Mouse (Mus musculus) megakaryocyte, adult 5-6 weeks (primary cell): ENCODE measurements at regions not wholly inside any gene's neighbourhood (a gene's known extent, or its start where the extent isn't known, plus 50 kb on each side); places are given as distances from the start of the nearest gene placed in this dataset.

ENCODE experiments used
- ATAC-seq: 2 replicates; pipeline ENCODE4 v1.8.0; 2016; ENCODE audit warnings: mild to moderate bottlenecking, inconsistent platforms; ENCODE audit not compliant: poor library complexity, severe bottlenecking

DNA sequence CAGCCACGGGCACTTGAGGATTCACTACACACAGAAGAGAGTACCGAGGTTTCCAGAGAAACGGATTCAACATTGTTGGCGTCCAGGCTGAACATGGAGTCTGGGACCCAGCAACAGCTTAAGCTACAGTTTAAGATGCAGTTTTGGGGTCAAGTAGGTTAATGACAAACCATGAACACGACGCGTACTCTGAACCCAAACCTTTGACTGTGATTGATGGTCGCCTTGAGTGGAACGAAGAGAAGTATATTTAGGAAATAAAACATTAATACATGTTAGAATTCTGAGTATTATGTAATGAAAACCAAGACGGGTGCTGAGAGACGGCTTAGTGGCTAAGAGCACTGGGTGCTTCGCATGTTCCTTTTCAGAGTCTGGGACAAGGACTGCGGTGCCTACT is 124.3 kb upstream of the Sash1 start:
- ATAC-seq, result no peak

GRCm38 (mm10) chr10:9005140-9005909 is 119.5 kb upstream of the Sash1 start:
- no peak for ATAC-seq

GRCm38 (mm10) chr10:9002261-9002660 is 116.4 kb upstream of the Sash1 start:
- ATAC-seq, result no peak

GRCm38 (mm10) chr10:8998758-8999398 is 113.0 kb upstream of the Sash1 start:
- ATAC-seq, result no peak

GRCm38 (mm10) chr10:8998356-8998755 is 112.5 kb upstream of the Sash1 start:
- no peak for ATAC-seq

DNA sequence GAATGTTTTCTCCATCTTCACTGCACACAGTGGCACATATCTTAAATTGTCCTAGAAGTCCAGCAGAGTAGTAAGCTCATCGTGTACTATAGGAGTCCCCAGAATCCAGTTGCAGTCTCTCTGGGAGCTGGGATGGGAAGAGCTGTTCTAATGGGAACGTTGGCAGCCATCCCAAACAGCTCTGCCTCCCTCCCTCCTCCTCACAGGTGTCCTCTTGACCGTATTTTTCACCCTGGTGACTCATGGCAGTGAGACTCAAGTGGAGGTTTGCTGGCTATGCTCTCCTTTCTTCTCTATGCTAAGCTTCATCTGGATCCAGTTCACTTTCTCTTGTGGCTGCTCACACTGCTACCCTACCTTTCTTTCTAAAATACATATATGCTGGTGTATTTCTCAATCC is 109.2 kb upstream of the Sash1 start:
- no peak for ATAC-seq

- ATAC-seq, result no peak
Measured at GRCm38 (mm10) chr10:8986339-8986738, 100.5 kb upstream of the Sash1 start.

DNA sequence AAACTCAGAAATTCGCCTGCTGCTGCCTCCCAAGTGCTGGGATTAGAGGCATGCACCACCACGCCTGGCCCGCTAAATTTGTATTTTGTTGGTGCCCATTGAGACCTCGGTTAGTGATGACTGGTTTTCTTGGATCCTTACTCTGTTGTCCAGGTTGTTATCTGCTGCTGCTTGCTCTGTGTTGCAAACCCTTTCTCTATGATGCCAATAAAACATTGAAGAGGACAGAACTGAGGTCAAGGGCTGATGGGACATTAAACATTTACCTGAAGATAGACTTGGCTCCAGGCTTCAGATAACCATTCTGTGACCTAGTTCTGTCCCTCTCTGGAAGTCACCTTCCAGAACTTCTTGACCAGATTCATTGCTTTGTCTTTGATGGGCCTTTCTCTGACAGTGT is 97.5 kb upstream of the Sash1 start:
- no peak for ATAC-seq

DNA sequence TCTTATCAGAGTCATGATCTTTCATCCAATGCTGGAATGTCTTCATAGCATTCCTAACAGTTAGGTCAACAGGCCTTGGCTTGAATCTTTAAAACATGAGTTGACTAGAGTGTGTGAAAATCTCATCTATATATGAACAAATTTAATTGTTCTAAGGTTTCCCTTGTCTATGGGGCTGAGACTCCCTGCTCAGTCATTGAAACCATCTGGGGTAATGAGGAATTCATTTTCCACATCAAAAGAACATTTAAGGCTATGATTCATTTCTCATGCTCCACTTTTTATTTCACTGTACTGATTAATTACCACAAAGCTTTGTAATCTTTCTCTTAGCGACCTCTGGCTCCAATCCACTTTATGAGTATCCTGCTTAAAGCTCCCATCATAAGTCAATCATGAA is 94.7 kb upstream of the Sash1 start:
- no peak for ATAC-seq

GRCm38 (mm10) chr10:8978595-8978994 is 92.7 kb upstream of the Sash1 start:
- no peak for ATAC-seq

GRCm38 (mm10) chr10:8973934-8974333 is 88.1 kb upstream of the Sash1 start:
- ATAC-seq, result peak; percentile 87

- ATAC-seq, result no peak
Measured at GRCm38 (mm10) chr10:8972789-8973551, 87.1 kb upstream of the Sash1 start.

DNA sequence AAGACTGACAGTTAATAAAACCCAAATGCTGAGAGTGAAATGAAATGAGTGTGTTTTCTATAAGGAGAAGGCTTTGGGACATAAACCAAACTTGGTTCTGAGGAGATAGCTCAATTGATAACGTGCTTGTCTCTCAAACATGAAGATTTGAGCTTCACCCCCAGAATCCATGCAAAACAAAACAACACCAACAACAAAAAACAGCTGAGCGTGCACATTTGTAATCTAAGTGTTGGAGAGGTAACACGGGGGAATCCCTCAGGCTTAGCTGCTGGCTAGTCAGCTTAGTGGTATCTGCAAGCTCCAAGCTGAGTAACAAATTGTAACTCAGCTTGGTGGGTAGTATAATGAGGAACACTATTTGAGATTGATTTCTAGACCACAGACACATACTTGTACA is 84.9 kb upstream of the Sash1 start:
- no peak for ATAC-seq

DNA sequence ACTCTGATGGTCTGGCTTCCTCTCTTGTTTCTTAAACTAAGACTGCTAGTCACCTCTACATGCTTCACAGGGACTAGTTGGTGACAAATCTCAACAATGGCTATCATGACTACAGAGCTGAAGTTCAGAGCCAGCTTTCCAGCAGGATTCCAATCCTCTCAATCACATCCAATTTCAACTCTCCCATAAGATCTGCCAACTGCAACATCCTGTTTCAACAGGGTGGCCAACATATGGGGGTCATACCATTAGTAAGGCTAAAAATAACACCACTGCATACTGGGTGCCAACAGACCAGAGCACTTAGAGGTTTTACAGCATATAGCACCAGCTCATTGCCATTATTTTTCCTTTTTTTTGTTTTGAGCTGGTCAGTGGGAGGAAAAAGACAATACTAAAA is 83.7 kb upstream of the Sash1 start:
- ATAC-seq, result no peak

DNA sequence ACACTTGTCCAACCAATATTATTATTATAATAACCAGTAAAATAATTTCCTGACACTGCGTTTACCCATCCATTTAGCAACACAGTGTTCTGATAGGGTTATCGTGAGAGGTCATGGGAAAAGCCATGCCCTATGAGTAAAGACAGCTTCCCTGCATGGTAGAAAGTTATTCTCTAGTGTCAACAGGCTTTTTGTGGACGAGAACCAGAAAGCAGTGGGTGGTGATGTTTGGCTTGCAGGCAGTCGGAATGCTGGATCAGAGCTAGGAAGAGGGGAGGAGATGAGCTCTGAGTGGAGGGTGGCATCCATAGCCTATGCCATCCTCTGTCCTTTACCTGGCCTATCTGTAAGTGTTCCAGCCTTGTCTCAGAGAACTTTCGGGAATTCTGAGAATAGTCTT is 83.1 kb upstream of the Sash1 start:
- no peak for ATAC-seq

GRCm38 (mm10) chr10:8968276-8968923 is 82.5 kb upstream of the Sash1 start:
- ATAC-seq, result no peak

DNA sequence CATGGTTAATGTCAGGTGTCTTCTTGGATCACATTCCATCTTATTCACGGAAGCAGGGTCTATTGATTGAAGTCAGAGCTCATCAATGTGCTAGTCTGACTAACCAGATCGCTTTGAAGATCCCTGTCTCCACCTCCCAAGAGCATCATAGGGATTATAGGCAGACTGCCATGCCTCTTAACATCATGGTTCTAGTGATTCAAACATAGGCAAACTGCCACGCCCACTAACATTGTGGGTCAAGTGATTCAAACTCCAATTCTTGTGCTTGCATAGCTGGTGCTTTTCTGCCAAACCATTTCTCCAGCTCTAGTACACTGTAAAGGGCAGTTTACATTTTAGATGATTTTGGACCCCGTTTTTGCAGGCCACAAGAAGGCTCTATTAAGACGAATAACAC is 77.1 kb upstream of the Sash1 start:
- ATAC-seq, result no peak

- no peak for ATAC-seq
Measured at GRCm38 (mm10) chr10:8960964-8961675, 75.2 kb upstream of the Sash1 start.

GRCm38 (mm10) chr10:8960275-8960960 is 74.5 kb upstream of the Sash1 start:
- ATAC-seq, result no peak

DNA sequence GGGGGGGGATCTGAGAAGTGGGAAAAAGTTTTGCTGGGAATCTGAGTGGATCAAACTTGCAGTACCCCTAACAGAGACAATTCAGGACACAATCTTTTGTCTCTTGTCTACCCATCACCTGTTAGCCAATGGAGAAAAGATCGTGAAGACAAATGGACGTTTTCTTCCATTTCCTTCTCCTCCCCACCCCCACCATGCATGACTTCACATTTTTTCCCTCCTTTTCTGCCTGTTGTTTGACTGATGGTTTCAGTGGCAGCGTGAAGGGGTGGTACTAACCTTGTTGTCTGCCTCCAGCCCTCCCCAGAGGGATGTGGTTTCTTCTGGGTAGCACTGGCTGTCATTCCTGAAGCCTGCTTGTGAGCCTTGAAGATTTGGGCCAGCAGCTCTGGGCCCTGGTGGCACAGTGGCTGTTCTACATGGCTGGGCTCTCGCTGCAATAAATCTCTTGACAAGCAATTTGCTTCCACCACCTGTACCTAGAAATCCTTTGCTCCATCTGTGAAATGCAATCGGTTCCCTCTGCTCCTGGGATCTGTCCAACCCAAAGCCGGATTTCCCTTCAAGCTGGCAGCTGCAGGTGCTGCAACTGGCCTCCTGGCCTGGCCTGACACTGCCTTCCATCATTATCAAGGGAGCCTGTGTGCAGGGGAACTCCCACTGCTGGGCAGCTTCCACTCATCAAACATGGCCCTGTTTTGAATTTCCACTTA is 69.8 kb upstream of the Sash1 start:
- ATAC-seq, result no peak
